Mouse (Mus musculus) bone marrow, adult 2 months (tissue): Measurements from ENCODE around the gene Qtrt1. TPM values are rescaled to one million over a fixed set of nuclear protein-coding genes. Genes with fewer than 3 reads are reported as not detected.
A peak's percentile ranks its signal among the peaks of the same experiment; 100 is the strongest.

ENCODE experiments used
- H3K27ac ChIP-seq: fragments of 200-500 bp; 2 replicates; pipeline ENCODE4 v1.5.1; 2012; ENCODE audit warnings: low read depth, mild to moderate bottlenecking, control low read depth, inconsistent platforms, low read length; ENCODE audit not compliant: control insufficient read depth, poor library complexity, insufficient read depth
- H3K4me1 ChIP-seq: fragments of 200-500 bp; 2 replicates; pipeline ENCODE4 v1.6.1; 2011; ENCODE audit warnings: low read length; ENCODE audit not compliant: control insufficient read depth, insufficient read depth
- H3K4me3 ChIP-seq: fragments of 200-500 bp; replicated peaks from 2 replicates; pipeline ENCODE3; 2011; ENCODE audit warnings: mild to moderate bottlenecking, low read depth, low read length, control low read depth; ENCODE audit not compliant: control insufficient read depth
- CTCF ChIP-seq: fragments of 200-500 bp; IDR thresholded peaks from 2 replicates; pipeline ENCODE4 v1.5.1; 2011; ENCODE audit warnings: low read length, control low read depth; ENCODE audit not compliant: control insufficient read depth, insufficient read depth
- POLR2A ChIP-seq: fragments of 200-500 bp; IDR thresholded peaks from 2 replicates; pipeline ENCODE4 v1.6.1; 2011; ENCODE audit warnings: low read depth, mild to moderate bottlenecking, control low read depth, low read length, borderline replicate concordance; ENCODE audit not compliant: control insufficient read depth
- WGBS: fragments of 180-500 bp; shearing (Covaris S2); methylation state at CpG from one replicate; pipeline ENCODE4 v1.1.7; 2018; 5-methylcytosine and 5-hydroxymethylcytosine counted together
- polyA plus RNA-seq: library from polyadenylated mRNA; stranded (reverse); fragments of >200 nt; gene quantifications from 2 replicates; pipeline ENCODE4 v1.2.4, GENCODE M21; 2011; ENCODE audit warnings: low replicate concordance; ENCODE audit not compliant: missing spikeins, insufficient read depth, insufficient read length

The Qtrt1 gene
- polyA plus RNA-seq, 1 experiment: 56.3 TPM

DNA sequence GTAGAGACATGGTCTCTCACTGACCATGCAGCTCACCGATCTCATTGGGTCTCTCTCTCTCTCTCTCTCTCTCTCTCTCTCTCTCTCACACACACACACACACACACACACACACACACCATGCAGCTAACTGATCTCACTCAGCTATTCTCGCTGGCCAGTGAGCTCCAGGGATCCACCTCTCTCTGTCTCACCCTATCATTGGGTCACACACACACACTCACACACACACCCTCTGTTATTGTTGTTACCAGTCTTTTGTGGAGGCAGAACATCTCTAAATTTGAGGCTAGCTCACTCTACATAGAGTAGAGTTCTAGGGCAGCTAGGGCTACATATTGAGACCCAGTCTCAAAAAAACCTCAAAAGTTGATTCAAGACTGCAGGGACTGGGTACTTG is 14.9 kb downstream of the Qtrt1 start:
- TF ChIP-seq CTCF (no peak), POLR2A (no peak)
- Histone ChIP-seq H3K4me3 (peak overlapping the region; percentile 6), H3K4me1 (peaks cover 8% of the 10 kb centered on the region), H3K27ac (no peak overlapping the region)
- WGBS: 26% methylated on average over 2 of the region's 2 CpGs

DNA sequence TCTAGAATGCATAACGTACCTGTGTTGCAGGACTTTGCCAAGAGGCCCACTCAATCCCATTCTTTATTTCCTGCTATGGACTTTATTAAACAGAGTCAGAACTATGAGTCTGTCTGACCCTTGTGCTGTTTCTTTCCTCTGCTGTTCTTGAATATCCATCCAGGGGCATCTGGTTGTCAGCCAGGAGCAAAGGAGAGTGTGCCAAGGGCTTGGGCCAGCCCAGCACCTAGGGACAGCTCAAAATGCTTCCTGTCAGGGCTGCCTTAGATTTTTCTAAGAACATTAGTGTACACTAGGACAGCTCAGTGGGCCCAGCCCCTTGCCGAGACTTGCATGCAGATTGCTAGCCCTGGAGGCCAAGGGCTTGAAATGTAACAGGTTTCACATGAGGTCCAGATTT is 16.1 kb downstream of the Qtrt1 start:
- TF ChIP-seq CTCF (no peak), POLR2A (no peak)
- Histone ChIP-seq H3K4me3 (no peak overlapping the region), H3K4me1 (peaks cover 8% of the 10 kb centered on the region), H3K27ac (no peak overlapping the region)
- 89% methylated on average over 2 of the region's 2 CpGs for WGBS

- Histone ChIP-seq H3K4me1 (peaks cover 8% of the 10 kb centered on the region), H3K27ac (no peak overlapping the region), H3K4me3 (no peak overlapping the region)
- WGBS: 78% methylated on average over 6 of the region's 6 CpGs
- TF ChIP-seq POLR2A (no peak), CTCF (no peak)
These were observed 16.5 kb downstream of the Qtrt1 start for GRCm38 (mm10) chr9:21428178-21428577.

- 61% methylated on average over 7 of the region's 7 CpGs for WGBS
- Histone ChIP-seq H3K27ac (no peak overlapping the region), H3K4me3 (no peak overlapping the region), H3K4me1 (peaks cover 15% of the 10 kb centered on the region)
- TF ChIP-seq CTCF: no peak
These were observed 19.1 kb downstream of the Qtrt1 start for GRCm38 (mm10) chr9:21430724-21431123.

DNA sequence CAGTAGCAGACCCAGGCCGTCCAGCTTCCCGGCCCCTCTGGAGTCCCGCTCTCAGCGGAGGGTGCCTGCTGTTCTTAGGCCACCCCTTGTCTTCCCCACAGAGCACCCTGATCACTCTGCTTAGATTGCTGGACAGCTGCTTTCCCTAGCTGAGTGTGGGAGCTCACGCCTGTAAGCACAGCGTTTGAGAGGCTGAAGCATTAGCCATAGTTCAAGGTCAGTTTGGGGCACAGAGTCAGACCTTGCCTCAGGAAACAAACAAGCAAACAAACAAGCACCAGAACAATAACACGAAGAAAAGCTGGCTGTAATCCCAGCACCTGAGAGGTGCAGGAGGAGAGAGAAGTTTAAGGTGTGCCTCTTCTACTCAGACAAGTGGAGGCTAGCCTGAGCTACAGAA is 20.4 kb downstream of the Qtrt1 start:
- WGBS: 93% methylated on average over 7 of the region's 7 CpGs
- H3K4me1 ChIP-seq: peaks cover 18% of the 10 kb centered on the region

DNA sequence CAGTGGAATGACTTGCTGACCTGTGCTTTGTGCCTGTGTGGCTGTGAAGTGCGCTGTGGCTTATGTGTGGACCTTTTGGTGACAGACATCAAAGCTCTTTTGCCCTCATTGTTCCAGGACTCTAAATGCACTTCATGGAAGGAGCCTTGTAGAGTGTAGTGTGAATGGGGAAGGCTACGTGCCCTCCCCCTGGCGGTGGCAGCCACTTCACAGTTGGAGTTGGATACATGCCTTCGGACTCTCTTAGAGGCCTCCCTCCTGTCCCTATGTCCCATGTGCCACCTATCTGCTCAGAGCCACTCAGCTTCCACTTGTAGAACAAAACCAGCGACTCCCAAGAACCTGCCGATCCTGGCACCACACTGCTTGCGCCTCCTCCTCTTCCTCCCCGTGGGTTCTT is 22.1 kb downstream of the Qtrt1 start:
- H3K4me1 ChIP-seq: peaks cover 21% of the 10 kb centered on the region
- WGBS: 72% methylated on average over 8 of the region's 8 CpGs
- H3K27ac ChIP-seq: no peak overlapping the region
- TF ChIP-seq CTCF (no peak), POLR2A (no peak)
- no peak overlapping the region for H3K4me3 ChIP-seq

More for the DNA sequence above, 20.4 kb downstream of the Qtrt1 start:
- no peak overlapping the region for H3K4me3 ChIP-seq
- no peak overlapping the region for H3K27ac ChIP-seq
- no peak for TF ChIP-seq CTCF
- no peak for TF ChIP-seq POLR2A

DNA sequence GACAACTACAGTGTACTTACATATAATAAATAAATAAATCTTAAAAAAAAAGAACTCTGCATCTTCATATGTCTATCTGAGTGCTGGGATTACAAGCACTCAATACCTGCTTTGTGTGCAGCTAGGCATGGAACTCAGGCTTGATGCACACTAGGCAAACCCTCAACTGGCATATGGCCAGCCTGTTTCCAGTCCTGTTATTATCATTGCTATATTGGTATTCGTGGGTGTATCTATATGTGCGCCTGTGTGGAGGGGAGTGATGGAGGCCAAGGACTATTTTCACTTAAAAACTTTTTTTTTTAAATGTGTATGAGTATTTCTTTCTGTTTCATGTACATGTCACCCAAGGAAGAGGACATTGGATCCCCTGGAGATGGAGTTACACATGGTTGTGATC is 22.8 kb downstream of the Qtrt1 start:
- WGBS: 62% methylated on average over 2 of the region's 2 CpGs
- H3K4me1 ChIP-seq: peaks cover 21% of the 10 kb centered on the region

GRCm38 (mm10) chr9:21435777-21436635 is 24.4 kb downstream of the Qtrt1 start:
- no peak overlapping the region for H3K4me3 ChIP-seq
- peak overlapping the region; percentile 82 for H3K27ac ChIP-seq
- TF ChIP-seq POLR2A (no peak), CTCF (no peak)
- H3K4me1 ChIP-seq: peaks cover 20% of the 10 kb centered on the region
- 6% methylated on average over 7 of the region's 7 CpGs for WGBS

More for the DNA sequence above, 22.8 kb downstream of the Qtrt1 start:
- Histone ChIP-seq H3K4me3 (no peak overlapping the region), H3K27ac (no peak overlapping the region)
- no peak for TF ChIP-seq CTCF
- TF ChIP-seq POLR2A: no peak
